Mouse (Mus musculus) midbrain, embryonic 16.5 days (tissue): ENCODE results near the gene Abca9. TPM values are rescaled to one million over a fixed set of nuclear protein-coding genes. Genes with fewer than 3 reads are reported as not detected.

Experiments
- ATAC-seq: fragments of 200-750 bp; cut with Nextera tagmentation; 2 replicates; pipeline ENCODE4 v1.8.0; 2017; ENCODE audit warnings: moderate TSS enrichment
- H3K27ac ChIP-seq: fragments of 300-500 bp; sonication (generic); 2 replicates; pipeline ENCODE4 v1.5.1; 2014; ENCODE audit warnings: mild to moderate bottlenecking, low read length, mixed read lengths
- H3K27me3 ChIP-seq: fragments of 300-500 bp; sonication (generic); 2 replicates; pipeline ENCODE4 v1.6.1; 2014; ENCODE audit warnings: low read depth, low read length, mixed read lengths; ENCODE audit not compliant: control insufficient read depth, insufficient read depth
- H3K36me3 ChIP-seq: fragments of 300-500 bp; sonication (generic); 2 replicates; pipeline ENCODE4 v1.6.1; 2014; ENCODE audit warnings: mild to moderate bottlenecking, low read length, moderate library complexity, mixed read lengths; ENCODE audit not compliant: control insufficient read depth, insufficient read depth
- H3K4me1 ChIP-seq: fragments of 300-500 bp; sonication (generic); 2 replicates; pipeline ENCODE4 v1.6.1; 2014; ENCODE audit warnings: mild to moderate bottlenecking, low read length, mixed read lengths; ENCODE audit not compliant: control insufficient read depth, insufficient read depth
- H3K4me2 ChIP-seq: fragments of 300-500 bp; sonication (generic); 2 replicates; pipeline ENCODE4 v1.6.1; 2014; ENCODE audit warnings: mild to moderate bottlenecking, low read length, mixed read lengths
- H3K4me3 ChIP-seq: fragments of 300-500 bp; sonication (generic); 2 replicates; pipeline ENCODE4 v1.5.1; 2014; ENCODE audit warnings: low read depth, mild to moderate bottlenecking, low read length, moderate library complexity, mixed read lengths
- H3K9ac ChIP-seq: fragments of 300-500 bp; sonication (generic); 2 replicates; pipeline ENCODE4 v1.6.1; 2014; ENCODE audit warnings: low read depth, low read length, mixed read lengths
- H3K9me3 ChIP-seq: fragments of 300-500 bp; sonication (generic); replicated peaks from 2 replicates; pipeline ENCODE4 v1.6.1; 2014; ENCODE audit warnings: mild to moderate bottlenecking, low read length, mixed read lengths; ENCODE audit not compliant: control insufficient read depth, poor library complexity, severe bottlenecking
- WGBS: fragments of 180-500 bp; shearing (Covaris S2); extraction: QIAGEN DNeasy Blood & Tissue Kit; methylation state at CpG from one replicate; pipeline ENCODE4 v1.1.7; 2014; 5-methylcytosine and 5-hydroxymethylcytosine counted together
- polyA plus RNA-seq: library from polyadenylated mRNA; unstranded; fragments of >200 nt; fragmentation: Nextera tagmentation; extraction: Ambion mirVana; gene quantifications from 2 replicates; pipeline ENCODE4 v1.2.1, GENCODE M21; 2015

Abca9 gene
- polyA plus RNA-seq, 1 experiment from 2014 or later: 2.7 TPM

GRCm38 (mm10) chr11:110157059-110157458 lies 10.9 kb downstream of the Abca9 start:
- ATAC-seq: no peak
- Histone ChIP-seq H3K36me3 (no peaks in the 10 kb centered on the region), H3K4me1 (no peaks in the 10 kb centered on the region), H3K27ac (no peak overlapping the region), H3K9ac (no peak overlapping the region), H3K27me3 (no peaks in the 10 kb centered on the region), H3K4me3 (no peak overlapping the region), H3K4me2 (no peak overlapping the region), H3K9me3 (no peaks in the 10 kb centered on the region)
- WGBS: 75% methylated on average over 6 of the region's 6 CpGs

DNA sequence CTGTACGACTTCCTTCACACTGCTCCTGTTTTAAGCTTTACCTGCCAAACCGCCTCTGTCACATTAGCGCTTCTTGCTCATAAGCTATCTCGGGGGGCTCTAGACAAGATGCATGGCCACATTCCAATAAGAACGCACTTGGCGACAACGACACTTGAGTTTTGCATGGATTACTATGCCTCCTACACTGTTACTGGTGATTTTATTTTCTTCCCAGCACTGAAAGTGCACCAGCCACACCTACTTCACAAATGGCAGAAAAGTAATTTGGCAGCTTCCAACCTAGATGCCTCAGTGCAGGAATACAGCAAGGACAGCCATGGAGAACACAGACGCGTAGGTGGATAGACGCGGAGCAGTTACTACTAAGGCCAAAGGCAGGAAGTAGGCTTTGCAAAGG lies 12.0 kb downstream of the Abca9 start:
- Histone ChIP-seq H3K9ac (no peak overlapping the region), H3K4me3 (no peak overlapping the region), H3K4me1 (no peaks in the 10 kb centered on the region), H3K4me2 (no peak overlapping the region), H3K27me3 (no peaks in the 10 kb centered on the region), H3K9me3 (no peaks in the 10 kb centered on the region), H3K27ac (no peak overlapping the region), H3K36me3 (no peaks in the 10 kb centered on the region)
- ATAC-seq: no peak
- 94% methylated on average over 11 of the region's 11 CpGs for WGBS

DNA sequence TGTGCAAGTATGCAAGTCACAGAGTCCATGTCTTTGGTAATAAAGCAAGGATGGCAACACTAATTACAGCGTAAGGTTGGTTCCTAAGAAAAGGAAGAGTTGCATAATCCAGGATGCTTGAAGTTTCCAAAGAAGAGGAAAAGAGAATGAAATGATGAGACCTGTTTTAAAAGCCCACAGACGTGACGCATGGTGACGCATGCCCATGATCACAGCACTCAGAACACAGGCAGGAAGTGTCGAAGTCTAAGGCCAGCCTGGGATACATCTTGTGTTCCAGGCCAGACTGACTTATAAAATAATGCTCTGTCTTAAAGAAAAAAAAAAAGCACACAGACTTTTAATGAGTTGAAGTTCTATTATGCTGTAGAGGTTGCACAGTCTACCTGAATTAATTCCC lies 20.4 kb downstream of the Abca9 start:
- H3K4me2 ChIP-seq: no peak overlapping the region
- ATAC-seq: no peak
- no peaks in the 10 kb centered on the region for H3K9me3 ChIP-seq
- H3K27me3 ChIP-seq: no peaks in the 10 kb centered on the region
- no peaks in the 10 kb centered on the region for H3K4me1 ChIP-seq
- no peak overlapping the region for H3K9ac ChIP-seq
- no peak overlapping the region for H3K27ac ChIP-seq
- H3K4me3 ChIP-seq: no peak overlapping the region
- 97% methylated on average over 5 of the region's 5 CpGs for WGBS
- H3K36me3 ChIP-seq: no peaks in the 10 kb centered on the region

GRCm38 (mm10) chr11:110145421-110145820 lies 22.6 kb downstream of the Abca9 start:
- no peak overlapping the region for H3K9ac ChIP-seq
- no peaks in the 10 kb centered on the region for H3K4me1 ChIP-seq
- H3K27ac ChIP-seq: no peak overlapping the region
- no peaks in the 10 kb centered on the region for H3K36me3 ChIP-seq
- no peaks in the 10 kb centered on the region for H3K27me3 ChIP-seq
- H3K9me3 ChIP-seq: no peaks in the 10 kb centered on the region
- H3K4me3 ChIP-seq: no peak overlapping the region
- WGBS: 89% methylated on average over 11 of the region's 11 CpGs
- no peak overlapping the region for H3K4me2 ChIP-seq
- ATAC-seq: no peak

- no peak for ATAC-seq
- 86% methylated on average over 5 of the region's 5 CpGs for WGBS
- H3K27ac ChIP-seq: no peak overlapping the region
Measured at GRCm38 (mm10) chr11:110130760-110131159, 37.2 kb downstream of the Abca9 start.

GRCm38 (mm10) chr11:110111137-110111536 lies 56.9 kb downstream of the Abca9 start:
- H3K9ac ChIP-seq: no peak overlapping the region
- 61% methylated on average over 4 of the region's 4 CpGs for WGBS
- no peak overlapping the region for H3K4me2 ChIP-seq
- H3K4me3 ChIP-seq: no peak overlapping the region
- no peak for ATAC-seq
- no peaks in the 10 kb centered on the region for H3K27me3 ChIP-seq
- H3K27ac ChIP-seq: no peak overlapping the region
- H3K4me1 ChIP-seq: no peaks in the 10 kb centered on the region
- H3K9me3 ChIP-seq: no peaks in the 10 kb centered on the region
- no peaks in the 10 kb centered on the region for H3K36me3 ChIP-seq

More at GRCm38 (mm10) chr11:110130760-110131159, 37.2 kb downstream of the Abca9 start:
- H3K9ac ChIP-seq: no peak overlapping the region
- H3K9me3 ChIP-seq: no peaks in the 10 kb centered on the region
- no peak overlapping the region for H3K4me2 ChIP-seq
- no peak overlapping the region for H3K4me3 ChIP-seq
- H3K27me3 ChIP-seq: no peaks in the 10 kb centered on the region
- no peaks in the 10 kb centered on the region for H3K36me3 ChIP-seq
- H3K4me1 ChIP-seq: no peaks in the 10 kb centered on the region

DNA sequence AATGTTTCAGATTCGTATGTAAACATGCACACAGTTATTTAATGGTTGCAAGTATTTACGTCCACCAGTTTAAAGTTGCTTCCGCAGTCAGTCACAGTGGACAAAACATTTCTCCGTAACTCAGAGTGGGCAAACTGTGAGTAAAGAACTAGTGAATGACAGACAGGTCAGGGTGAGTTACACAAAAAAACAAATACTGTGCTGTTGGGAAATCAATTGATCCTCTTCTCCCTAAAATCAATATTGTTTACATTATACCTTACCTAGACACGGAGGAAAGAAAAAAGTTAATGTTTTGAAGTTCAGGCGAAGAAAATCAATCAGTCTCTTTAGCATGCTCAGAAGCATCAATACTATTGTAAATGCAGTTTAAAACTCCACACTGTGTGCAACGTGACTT lies 66.6 kb downstream of the Abca9 start:
- no peak overlapping the region for H3K4me3 ChIP-seq
- no peak overlapping the region for H3K4me2 ChIP-seq
- no peak overlapping the region for H3K9ac ChIP-seq
- no peak for ATAC-seq
- no peaks in the 10 kb centered on the region for H3K4me1 ChIP-seq
- no peaks in the 10 kb centered on the region for H3K36me3 ChIP-seq
- no peak overlapping the region for H3K27ac ChIP-seq
- no peaks in the 10 kb centered on the region for H3K27me3 ChIP-seq
- H3K9me3 ChIP-seq: no peaks in the 10 kb centered on the region
- 87% methylated on average over 7 of the region's 7 CpGs for WGBS

GRCm38 (mm10) chr11:110098901-110099300 lies 69.1 kb downstream of the Abca9 start:
- no peaks in the 10 kb centered on the region for H3K36me3 ChIP-seq
- no peak overlapping the region for H3K4me3 ChIP-seq
- no peaks in the 10 kb centered on the region for H3K4me1 ChIP-seq
- no peak for ATAC-seq
- H3K4me2 ChIP-seq: no peak overlapping the region
- 81% methylated on average over 4 of the region's 4 CpGs for WGBS
- H3K9me3 ChIP-seq: no peaks in the 10 kb centered on the region
- no peak overlapping the region for H3K27ac ChIP-seq
- H3K27me3 ChIP-seq: no peaks in the 10 kb centered on the region
- H3K9ac ChIP-seq: no peak overlapping the region

GRCm38 (mm10) chr11:110097465-110097864 lies 70.5 kb downstream of the Abca9 start:
- H3K36me3 ChIP-seq: no peaks in the 10 kb centered on the region
- no peaks in the 10 kb centered on the region for H3K9me3 ChIP-seq
- no peak overlapping the region for H3K4me3 ChIP-seq
- 77% methylated on average over 6 of the region's 6 CpGs for WGBS
- ATAC-seq: no peak
- no peaks in the 10 kb centered on the region for H3K4me1 ChIP-seq
- H3K27ac ChIP-seq: no peak overlapping the region
- no peak overlapping the region for H3K9ac ChIP-seq
- H3K27me3 ChIP-seq: no peaks in the 10 kb centered on the region
- H3K4me2 ChIP-seq: no peak overlapping the region

DNA sequence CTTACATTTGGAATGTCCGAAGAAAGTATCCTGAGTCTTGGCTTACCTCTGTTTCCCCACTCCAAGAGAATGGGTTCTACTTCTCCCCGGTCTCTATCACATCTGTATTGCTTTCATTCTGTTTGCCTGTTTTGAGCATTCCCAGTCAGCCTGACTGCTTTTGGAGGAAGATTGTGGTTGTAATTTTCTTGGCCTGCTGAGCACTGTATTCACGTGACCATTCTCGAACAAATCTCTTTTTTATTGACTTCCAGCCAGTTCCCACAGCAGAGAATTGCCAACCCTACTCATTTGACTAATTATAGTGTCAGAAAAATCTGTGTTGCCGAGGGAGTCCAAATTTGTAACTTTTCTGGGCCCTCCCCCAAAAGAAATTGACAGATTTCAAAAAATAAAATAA lies 72.1 kb downstream of the Abca9 start, which contains the start of gene Abca8a:
TSS of gene Abca8a (minus strand) at position 121 of the 400 bp plus-strand sequence.
- no peak within 1 kb of the TSS for H3K4me3 ChIP-seq
- no peak for ATAC-seq
- H3K9ac ChIP-seq: no peak within 1 kb of the TSS
- no peaks in the 10 kb centered on the region for H3K9me3 ChIP-seq
- H3K4me1 ChIP-seq: no peaks in the 10 kb centered on the region
- H3K27me3 ChIP-seq: no peaks in the 10 kb centered on the region
- H3K36me3 ChIP-seq: no peaks in the 10 kb centered on the region
- H3K27ac ChIP-seq: no peak within 1 kb of the TSS
- 81% methylated on average over 5 of the region's 5 CpGs for WGBS
- H3K4me2 ChIP-seq: no peak within 1 kb of the TSS
